ENCODE assay signal across 7 mouse cellular contexts in the genomic region with DNA sequence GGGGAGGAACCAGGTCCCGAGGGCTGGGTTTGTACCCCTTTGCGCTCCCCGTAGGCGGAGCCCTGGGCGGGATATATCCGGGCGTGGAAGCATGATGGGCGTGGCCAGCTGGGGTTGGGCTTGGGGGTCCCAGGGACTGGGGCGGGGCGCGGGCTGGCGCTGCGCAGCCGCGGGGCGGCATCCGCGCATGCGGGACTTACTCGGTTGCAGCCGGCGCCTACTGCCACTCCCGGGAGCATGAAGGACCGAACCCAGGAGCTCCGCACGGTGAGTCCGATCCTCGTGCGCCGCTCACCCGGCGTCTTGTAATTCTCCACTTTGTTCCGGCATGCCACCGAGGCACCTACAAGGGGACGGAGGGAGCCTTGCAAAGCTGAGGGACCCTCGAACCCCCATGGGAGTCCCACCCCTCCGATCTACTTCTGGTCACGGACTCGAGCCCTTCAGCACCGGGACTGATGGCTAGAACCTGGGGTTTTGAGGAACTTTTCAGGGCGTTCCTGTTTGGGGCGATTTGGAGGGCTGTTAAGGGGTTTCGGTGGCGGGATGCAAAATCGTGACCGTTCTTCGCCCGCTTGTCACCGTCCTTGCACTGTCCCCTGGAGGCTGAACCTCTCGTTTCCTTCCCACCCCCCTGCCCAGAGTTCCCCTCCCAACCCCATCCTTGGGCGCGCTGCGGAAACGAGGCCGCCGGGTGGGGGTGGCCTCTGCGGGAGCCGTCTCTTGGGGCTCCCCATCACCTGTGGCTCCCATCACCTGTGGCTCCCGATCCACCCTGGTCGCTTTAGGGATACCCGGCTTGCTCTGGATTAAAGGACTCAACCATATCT. TPM values are rescaled to one million over a fixed set of nuclear protein-coding genes. Genes with fewer than 3 reads are reported as not detected.
A peak's percentile ranks its signal among the peaks of the same experiment; 100 is the strongest.
DNase-seq lines count a peak whose midpoint lies in the region; ATAC-seq lines count a peak whose summit lies in the region.

A gene (plus strand): TSS at position 139 of the 830 bp plus-strand sequence.

- peak; percentile 91 for ATAC-seq in intestine, embryonic 16.5 days
- peak; percentile 95 for ATAC-seq in midbrain, embryonic 11.5 days (ENCODE audit: low FRiP score)

- H3K27me3 ChIP-seq in intestine, embryonic 16.5 days (replicated peaks; ENCODE audit: control insufficient read depth, insufficient read depth, low read length) = no peaks in the 10 kb centered on the region
- no peaks in the 10 kb centered on the region for H3K27me3 ChIP-seq in limb, embryonic 10.5 days (ENCODE audit: low read depth, poor library complexity, severe bottlenecking)
- H3K27me3 ChIP-seq in midbrain, embryonic 11.5 days (ENCODE audit: control insufficient read depth, insufficient read depth, low read length) = no peaks in the 10 kb centered on the region

- no peaks in the 10 kb centered on the region for H3K9me3 ChIP-seq in intestine, embryonic 16.5 days (ENCODE audit: control insufficient read depth, low read length)
- no peaks in the 10 kb centered on the region for H3K9me3 ChIP-seq in limb, embryonic 10.5 days (replicated peaks)
- no peaks in the 10 kb centered on the region for H3K9me3 ChIP-seq in midbrain, embryonic 11.5 days (ENCODE audit: control insufficient read depth, low read length)

- H3K36me3 ChIP-seq in intestine, embryonic 16.5 days (ENCODE audit: control insufficient read depth, insufficient read depth, low read length) = no peaks in the 10 kb centered on the region
- H3K36me3 ChIP-seq in limb, embryonic 10.5 days = 0 out of 2 replicates have a peak, but pooled peaks cover 4% of the 10 kb centered on the region
- H3K36me3 ChIP-seq in midbrain, embryonic 11.5 days (ENCODE audit: control insufficient read depth, insufficient read depth, low read length) = no peaks in the 10 kb centered on the region

- H3K4me2 ChIP-seq in intestine, embryonic 16.5 days (ENCODE audit: low read depth, low read length) = peak within 1 kb of the TSS; percentile 95
- H3K4me2 ChIP-seq in midbrain, embryonic 11.5 days = peak within 1 kb of the TSS; percentile 94

- H3K27ac ChIP-seq in intestine, embryonic 16.5 days (ENCODE audit: low read length) = peak within 1 kb of the TSS; percentile 33; the same call in 1 of the 2 replicates
- H3K27ac ChIP-seq in limb, embryonic 10.5 days = peak within 1 kb of the TSS; percentile 87
- no peak within 1 kb of the TSS; the same call in 1 of the 2 replicates for H3K27ac ChIP-seq in midbrain, embryonic 11.5 days (ENCODE audit: low read depth, low read length)

- peak within 1 kb of the TSS; percentile 78 for H3K9ac ChIP-seq in intestine, embryonic 16.5 days (ENCODE audit: low read depth, low read length)
- H3K9ac ChIP-seq in midbrain, embryonic 11.5 days (ENCODE audit: low read length) = peak within 1 kb of the TSS; percentile 73

- under 1% methylated on average over 61 of the region's 61 CpGs for WGBS in intestine, embryonic 16.5 days
- WGBS in limb, embryonic 10.5 days = under 1% methylated on average over 61 of the region's 61 CpGs
- 1% methylated on average over 61 of the region's 61 CpGs for WGBS in midbrain, embryonic 11.5 days

- DNase-seq in adrenal gland, adult 2 months = peak; percentile 94
- DNase-seq in embryo, embryonic 10.5 days (ENCODE audit: low spot score) = peak; percentile 96
- DNase-seq in gastrocnemius, postnatal 4 days (ENCODE audit: low spot score in 2 of 2) = peak; percentile 84 to 90
- DNase-seq in limb, embryonic 10.5 days (ENCODE audit: low spot score) = peak; percentile 93
- DNase-seq in midbrain, embryonic 11.5 days (ENCODE audit: low spot score, missing footprints) = peak; percentile 98
- DNase-seq in spleen, adult 12 weeks (ENCODE audit: low spot score) = peak; percentile 37

- peaks cover 28% of the 10 kb centered on the region for H3K4me1 ChIP-seq in intestine, embryonic 16.5 days (ENCODE audit: control insufficient read depth, insufficient read depth, low read length)
- peaks cover 37% of the 10 kb centered on the region for H3K4me1 ChIP-seq in limb, embryonic 10.5 days
- H3K4me1 ChIP-seq in midbrain, embryonic 11.5 days (ENCODE audit: control insufficient read depth, insufficient read depth, low read length) = peaks cover 5% of the 10 kb centered on the region; the same call in 1 of the 2 replicates

- H3K4me3 ChIP-seq in intestine, embryonic 16.5 days (ENCODE audit: low read length) = peak within 1 kb of the TSS; percentile 72
- peak within 1 kb of the TSS; percentile 91 for H3K4me3 ChIP-seq in limb, embryonic 10.5 days
- H3K4me3 ChIP-seq in midbrain, embryonic 11.5 days (ENCODE audit: low read depth, low read length) = peak within 1 kb of the TSS; percentile 68

RNA-seq across cellular contexts. Expression of the gene that starts here (rescaled TPM):
- 1 to 10 TPM; 5.9 to 7.5 TPM for total RNA-seq in adrenal gland, adult 2 months (2021)
- 23.2 and 31.8 TPM in 2 replicates for polyA plus RNA-seq in adrenal gland, adult 2 months (2012; rRNA removed)
- total RNA-seq in gastrocnemius, postnatal 4 days (2021) = 1 to 10 TPM; 4.5 to 5.1 TPM
- polyA plus RNA-seq in intestine, embryonic 16.5 days (2015; fragmentation: Nextera tagmentation; extraction: Ambion mirVana) = 11.9 and 13.4 TPM in 2 replicates
- polyA plus RNA-seq in limb, embryonic 10.5 days (2016; fragmentation: Nextera tagmentation; extraction: Ambion mirVana) = 7.5 and 8.1 TPM in 2 replicates
- 16.1 and 17.7 TPM in 2 replicates for polyA plus RNA-seq in midbrain, embryonic 11.5 days (2014; fragmentation: Nextera tagmentation; extraction: Ambion mirVana)

Comparison
In these comparisons a context has a peak if more than half of its experiments do, and no peak if none do; other contexts are left out.
1. DNase-seq: peak in every context shown above with its lines; median percentile 98 in midbrain, embryonic 11.5 days; 96 in embryo, embryonic 10.5 days; 94 in adrenal gland, adult 2 months; 93 in limb, embryonic 10.5 days; 87 in gastrocnemius, postnatal 4 days; 37 in spleen, adult 12 weeks.